Mouse (Mus musculus) cerebral cortex, adult 2 months (tissue): ENCODE measurements around the gene Ccdc181.

Experiments used
- WGBS: fragments of 180-500 bp; shearing (Covaris S2); methylation state at CpG from one replicate; pipeline ENCODE4 v1.1.7; 2018; 5-methylcytosine and 5-hydroxymethylcytosine counted together

Gene Ccdc181

DNA sequence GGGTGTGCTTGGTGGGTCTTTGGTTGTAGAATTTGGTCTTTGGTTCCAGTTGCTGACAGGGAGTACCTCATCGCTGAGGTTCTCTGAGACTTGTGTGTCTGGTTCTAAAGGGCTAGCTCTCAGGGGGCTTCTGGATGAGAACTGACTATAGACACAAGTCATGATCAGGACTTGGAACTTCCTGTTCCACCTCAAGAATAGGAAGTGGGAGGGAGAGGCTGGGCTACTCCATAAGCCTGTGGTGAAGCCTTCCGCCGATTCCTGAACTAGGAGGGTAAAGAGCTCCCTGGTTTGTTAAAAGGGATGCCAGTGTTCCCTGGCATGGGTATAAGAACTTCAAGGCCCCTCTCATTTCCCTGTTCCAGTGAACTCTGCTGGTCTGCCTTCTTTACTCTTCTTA is 8.6 kb downstream of the Ccdc181 start:
- WGBS = 88% methylated on average over 3 of the region's 3 CpGs

- 49% methylated on average over 15 of the region's 15 CpGs for WGBS
These were observed 12.0 kb downstream of the Ccdc181 start for GRCm38 (mm10) chr1:164287406-164287805.

DNA sequence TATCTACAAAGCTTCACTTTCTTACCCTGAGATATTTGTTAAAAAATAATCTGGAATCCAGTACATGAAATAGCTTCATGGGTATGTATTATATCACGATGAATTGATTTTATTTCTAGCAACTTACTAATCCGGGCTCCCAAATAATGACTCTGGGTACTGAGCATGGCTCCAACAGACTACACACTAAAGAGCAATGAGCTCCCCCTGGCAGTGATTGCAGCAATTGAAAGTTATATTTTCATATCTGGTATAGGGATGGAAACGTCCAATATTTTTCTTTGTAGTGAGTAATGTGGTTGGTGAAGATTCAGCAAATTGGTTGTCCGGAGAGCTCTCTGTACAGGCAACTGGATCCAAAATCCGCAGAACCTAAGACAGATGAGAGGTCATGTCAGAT is 16.7 kb downstream of the Ccdc181 start:
- 72% methylated on average over 5 of the region's 5 CpGs for WGBS

- 95% methylated on average over 6 of the region's 6 CpGs for whole genome bisulfite sequencing
These were observed 18.7 kb downstream of the Ccdc181 start for GRCm38 (mm10) chr1:164294071-164294470.

DNA sequence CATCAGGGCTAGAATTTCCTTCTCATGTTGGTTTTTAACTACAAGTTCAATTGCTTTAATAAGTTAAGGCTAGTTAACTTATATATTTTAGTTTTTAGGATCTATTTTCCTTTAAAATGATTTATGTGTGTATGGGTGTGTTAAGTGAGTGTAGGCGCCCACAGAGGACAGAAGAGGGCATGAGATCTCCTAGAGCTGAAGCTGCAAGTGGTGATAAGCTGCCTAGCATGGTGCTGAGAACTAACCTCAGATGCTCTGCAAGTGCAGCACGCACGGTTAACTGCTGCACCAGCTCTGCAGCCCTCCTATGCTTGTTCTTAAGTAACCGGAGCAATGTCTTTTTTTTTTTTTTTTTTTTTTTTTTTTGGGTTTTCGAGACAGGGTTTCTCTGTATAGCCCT is 21.1 kb downstream of the Ccdc181 start:
- whole genome bisulfite sequencing = 97% methylated on average over 4 of the region's 5 CpGs

GRCm38 (mm10) chr1:164301949-164302348 is 26.6 kb downstream of the Ccdc181 start:
- WGBS = 92% methylated on average over 4 of the region's 4 CpGs

DNA sequence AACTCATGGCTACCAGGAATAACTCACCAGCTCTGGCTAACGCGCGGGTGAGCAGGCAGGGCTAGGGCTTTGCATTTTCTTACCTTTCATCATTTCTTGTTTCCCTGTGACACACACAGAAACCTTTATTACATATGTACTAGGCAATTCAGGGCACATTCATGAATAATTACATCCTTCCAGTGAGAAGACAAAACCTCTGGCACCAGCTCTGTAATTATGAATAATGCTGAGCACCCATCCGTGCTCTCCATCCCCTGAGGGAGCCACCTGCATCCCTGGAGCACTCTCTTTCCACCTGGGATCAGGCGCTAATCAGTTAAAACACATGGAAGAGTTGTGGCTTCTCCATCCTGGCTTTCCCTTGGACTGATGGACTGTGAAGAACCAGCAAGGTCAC is 28.4 kb downstream of the Ccdc181 start, which contains the start of gene Nme7:
Nme7 (plus strand) TSS at position 301 of the 400 bp plus-strand sequence.
- 79% methylated on average over 5 of the region's 5 CpGs for WGBS

GRCm38 (mm10) chr1:164307124-164307751 is 31.9 kb downstream of the Ccdc181 start, which contains the start of gene Blzf1:
Gene Blzf1 (minus strand): TSS chr1:164307489.
- under 1% methylated on average over 35 of the region's 35 CpGs for WGBS

GRCm38 (mm10) chr1:164307922-164308321 is 32.5 kb downstream of the Ccdc181 start:
- WGBS = 7% methylated on average over 10 of the region's 10 CpGs

- 86% methylated on average over 5 of the region's 5 CpGs for WGBS
These were observed 38.7 kb downstream of the Ccdc181 start for GRCm38 (mm10) chr1:164314085-164314484.

DNA sequence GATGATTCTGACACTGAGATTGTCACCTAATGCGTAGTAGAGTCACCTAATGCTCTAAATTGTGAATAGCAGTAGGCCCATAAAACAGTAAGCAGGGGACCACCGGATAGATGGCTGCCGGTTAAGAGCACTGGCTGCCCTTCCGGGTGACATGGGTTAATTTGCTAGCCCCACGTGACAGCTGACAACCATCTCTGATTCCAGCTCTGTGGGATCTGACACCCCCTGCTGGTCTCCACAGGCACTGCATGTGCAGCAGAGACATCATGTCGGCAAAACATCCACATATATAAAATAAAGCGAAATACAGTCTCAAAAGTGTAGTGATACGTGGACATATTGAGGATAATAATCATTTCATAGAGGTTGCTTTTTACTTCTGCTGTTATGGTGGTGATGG is 39.9 kb downstream of the Ccdc181 start:
- WGBS = 77% methylated on average over 8 of the region's 8 CpGs

DNA sequence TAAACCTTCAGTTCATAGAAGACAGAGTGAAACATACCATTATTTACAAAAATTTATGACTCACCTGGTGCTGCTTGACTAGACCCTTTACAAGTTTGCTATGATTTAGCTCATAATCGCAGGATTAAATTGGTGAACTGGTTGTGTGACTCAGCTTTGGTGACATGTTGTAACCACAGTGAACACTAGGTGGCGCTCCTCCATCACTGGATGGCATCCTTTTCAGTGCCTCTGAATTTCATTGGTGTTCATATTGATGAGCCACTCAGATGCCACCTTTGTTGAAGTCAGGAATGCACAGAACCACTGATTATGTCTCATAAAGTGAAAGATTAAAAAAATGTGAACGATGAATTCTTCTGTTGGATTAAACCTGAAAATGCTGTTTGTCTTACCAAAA is 41.3 kb downstream of the Ccdc181 start:
- 12% methylated on average over 3 of the region's 3 CpGs for WGBS

DNA sequence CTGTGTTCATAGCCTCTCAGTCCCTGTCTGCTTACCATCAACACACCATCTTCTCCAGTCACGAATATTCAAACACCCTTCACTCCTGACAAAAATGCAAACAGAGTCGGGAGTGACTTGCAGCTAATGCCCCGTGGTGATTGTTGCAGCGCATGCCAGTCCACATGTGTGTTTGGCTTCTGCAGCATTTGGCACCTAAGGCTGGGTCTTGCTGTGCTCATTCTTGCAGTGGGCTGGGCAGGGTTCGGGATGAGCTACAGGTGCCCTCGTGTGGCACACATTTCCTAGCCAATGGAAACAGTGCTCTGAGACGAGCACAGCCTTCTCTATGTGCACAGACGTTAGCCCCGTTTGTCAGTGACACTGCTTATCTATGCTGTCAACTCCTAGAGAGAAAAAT is 41.9 kb downstream of the Ccdc181 start:
- WGBS = 72% methylated on average over 9 of the region's 9 CpGs

- 88% methylated on average over 5 of the region's 5 CpGs for WGBS
These were observed 43.1 kb downstream of the Ccdc181 start for GRCm38 (mm10) chr1:164318474-164318873.

- 72% methylated on average over 14 of the region's 14 CpGs for WGBS
These were observed 44.3 kb downstream of the Ccdc181 start for GRCm38 (mm10) chr1:164319542-164320140.

DNA sequence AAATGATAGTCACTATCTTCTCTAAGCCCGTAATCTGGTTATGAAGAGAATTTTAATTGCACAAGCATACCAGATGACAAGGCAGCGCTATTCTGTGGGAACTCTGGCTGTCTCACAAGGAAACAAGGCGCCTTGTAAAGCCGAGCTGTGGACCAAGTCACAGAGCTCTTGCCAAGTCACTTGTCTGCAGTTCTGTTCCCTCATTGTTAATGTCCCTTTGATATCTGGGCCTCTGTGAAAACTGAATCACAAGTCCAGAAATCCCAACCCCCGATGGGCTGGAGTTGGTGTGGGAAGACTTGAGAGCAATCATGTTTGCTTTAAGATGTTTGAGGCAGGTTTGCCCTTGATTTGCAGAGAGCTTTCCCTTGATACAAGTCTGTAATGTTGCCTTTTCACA is 45.3 kb downstream of the Ccdc181 start:
- 54% methylated on average over 5 of the region's 5 CpGs for WGBS

DNA sequence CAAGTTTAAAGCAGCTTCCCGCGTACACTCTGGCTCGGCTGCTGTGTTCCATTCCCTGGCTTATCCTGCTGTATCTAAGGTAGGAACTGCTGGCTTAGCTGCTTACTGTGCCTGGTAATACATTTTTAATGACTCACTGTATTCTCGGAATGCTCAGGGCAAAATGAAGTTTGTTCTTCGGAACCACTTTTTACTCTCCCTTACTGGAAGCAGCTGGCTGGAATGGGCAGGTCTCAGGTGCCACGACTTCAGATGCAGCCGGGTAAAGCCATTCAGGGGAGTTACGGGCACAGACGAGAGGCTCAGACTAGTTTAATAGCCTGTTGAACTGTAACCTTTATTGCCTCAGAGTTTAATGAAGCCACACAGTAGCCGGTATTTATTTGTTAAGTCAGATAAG is 46.0 kb downstream of the Ccdc181 start:
- 68% methylated on average over 10 of the region's 10 CpGs for whole genome bisulfite sequencing

- 84% methylated on average over 8 of the region's 8 CpGs for WGBS
These were observed 47.7 kb downstream of the Ccdc181 start for GRCm38 (mm10) chr1:164322987-164323650.

- WGBS = 84% methylated on average over 4 of the region's 4 CpGs
These were observed 48.8 kb downstream of the Ccdc181 start for GRCm38 (mm10) chr1:164324221-164324620.

GRCm38 (mm10) chr1:164324878-164325277 is 49.5 kb downstream of the Ccdc181 start:
- 74% methylated on average over 2 of the region's 2 CpGs for WGBS

DNA sequence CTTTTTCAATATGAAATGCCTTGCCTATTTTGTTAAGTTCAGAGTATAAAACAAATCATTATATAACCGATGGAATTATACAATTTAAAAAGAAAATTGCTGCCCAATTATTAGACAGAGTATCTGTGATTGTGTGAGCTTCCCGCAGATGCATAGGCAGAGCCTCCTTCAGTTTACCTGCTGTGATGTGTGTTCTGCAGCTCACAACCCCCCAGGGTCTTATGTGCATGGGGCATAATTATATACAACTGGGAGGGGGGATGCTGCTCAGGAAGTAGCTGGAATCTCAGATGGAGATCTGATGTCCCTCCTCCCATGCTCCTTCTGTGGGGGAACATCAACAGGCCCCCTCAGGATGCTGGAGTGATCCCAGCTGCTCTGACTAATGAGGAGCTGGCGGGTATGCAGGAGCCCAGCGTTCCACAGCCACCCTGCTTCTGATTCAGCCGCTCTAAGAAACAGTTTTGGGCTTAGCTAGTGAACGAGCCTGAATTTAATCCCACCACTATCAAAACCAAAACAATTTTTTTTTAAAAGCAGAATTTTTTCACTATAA is 51.3 kb downstream of the Ccdc181 start:
- WGBS = 40% methylated on average over 6 of the region's 6 CpGs

GRCm38 (mm10) chr1:164327764-164328163 is 52.4 kb downstream of the Ccdc181 start:
- WGBS = 69% methylated on average over 7 of the region's 7 CpGs

DNA sequence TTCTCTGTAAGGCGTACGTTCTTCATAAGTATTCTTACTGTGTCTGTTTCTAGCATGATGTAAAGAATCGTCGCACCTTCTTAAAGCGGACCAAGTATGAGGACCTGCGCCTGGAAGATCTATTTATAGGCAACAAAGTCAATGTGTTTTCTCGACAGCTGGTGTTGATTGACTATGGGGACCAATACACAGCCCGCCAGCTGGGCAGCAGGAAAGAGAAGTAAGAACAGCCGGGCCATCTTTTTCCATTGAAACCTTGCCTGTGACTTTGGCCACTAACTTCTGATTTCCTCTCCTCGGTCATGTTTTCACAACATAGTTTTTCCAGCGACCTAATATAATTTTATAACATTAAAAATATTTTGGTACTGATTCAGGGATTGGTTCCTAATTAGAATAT is 57.2 kb downstream of the Ccdc181 start:
- WGBS = 76% methylated on average over 11 of the region's 11 CpGs
